In genomic region chr15:80082661-80083275, GRCm38 (mm10) we compare ENCODE assay signal across 8 mouse cellular contexts. TPM values are rescaled to one million over a fixed set of nuclear protein-coding genes. Genes with fewer than 3 reads are reported as not detected.
A peak's percentile ranks its signal among the peaks of the same experiment; 100 is the strongest.
DNase-seq lines count a peak whose midpoint lies in the region; ATAC-seq and TF ChIP-seq lines count a peak whose summit lies in the region.

No protein-coding gene starts in this region.

- under 1% methylated on average over 21 of the region's 21 CpGs for WGBS in heart, embryonic 15.5 days
- under 1% methylated on average over 21 of the region's 21 CpGs for WGBS in forebrain, embryonic 12.5 days
- 0% methylated on average over 21 of the region's 21 CpGs for WGBS in liver, embryonic 16.5 days (ENCODE audit: insufficient replicate concordance)

- H3K4me3 ChIP-seq in heart, embryonic 15.5 days, result peak overlapping the region; percentile 87
- peak overlapping the region; percentile 85 for H3K4me3 ChIP-seq in G1E (ENCODE audit: low read depth, low read length)
- peak overlapping the region; percentile 68 for H3K4me3 ChIP-seq in forebrain, embryonic 12.5 days (replicated peaks)
- H3K4me3 ChIP-seq in liver, embryonic 16.5 days (ENCODE audit: low read depth, low read length), result peak overlapping the region; percentile 88

- DNase-seq in heart, postnatal 4 days, result no peak
- peak; percentile 36 for DNase-seq in G1E (ENCODE audit: low spot score)
- no peak for DNase-seq in right cerebral cortex, adult 18-20 months
- no peak for DNase-seq in adrenal gland, adult 8-10 months
- DNase-seq in cerebellum, adult 9-10 months, result no peak

- H3K4me2 ChIP-seq in heart, embryonic 15.5 days, result peak overlapping the region; percentile 77
- peak overlapping the region; percentile 73 for H3K4me2 ChIP-seq in forebrain, embryonic 12.5 days
- H3K4me2 ChIP-seq in liver, embryonic 16.5 days (ENCODE audit: low read depth, low read length), result peak overlapping the region; percentile 76

- H3K4me1 ChIP-seq in heart, embryonic 15.5 days (replicated peaks), result peaks cover 46% of the 10 kb centered on the region
- peaks cover 30% of the 10 kb centered on the region for H3K4me1 ChIP-seq in G1E (ENCODE audit: insufficient read depth, low read depth, low read length)
- peaks cover 31% of the 10 kb centered on the region for H3K4me1 ChIP-seq in forebrain, embryonic 12.5 days
- H3K4me1 ChIP-seq in liver, embryonic 16.5 days (ENCODE audit: control insufficient read depth, low read depth, low read length), result peaks cover 42% of the 10 kb centered on the region

- no peak for ATAC-seq in heart, embryonic 15.5 days (replicated peaks; ENCODE audit: insufficient number of reproducible peaks, insufficient read depth, low FRiP score, low read depth)
- ATAC-seq in G1E (ENCODE audit: extremely low read depth, insufficient number of reproducible peaks, low FRiP score, poor library complexity, severe bottlenecking), result no peak
- ATAC-seq in forebrain, embryonic 12.5 days (ENCODE audit: low FRiP score), result peak; percentile 64
- no peak for ATAC-seq in liver, embryonic 16.5 days (ENCODE audit: low read depth)

- H3K27me3 ChIP-seq in heart, embryonic 15.5 days, result no peaks in the 10 kb centered on the region
- H3K27me3 ChIP-seq in G1E (ENCODE audit: insufficient read depth, low read length), result no peaks in the 10 kb centered on the region
- H3K27me3 ChIP-seq in forebrain, embryonic 12.5 days, result no peaks in the 10 kb centered on the region
- no peaks in the 10 kb centered on the region for H3K27me3 ChIP-seq in liver, embryonic 16.5 days (ENCODE audit: control insufficient read depth, insufficient read depth, low read depth, low read length)

- H3K9ac ChIP-seq in heart, embryonic 15.5 days, result peak overlapping the region; percentile 86
- H3K9ac ChIP-seq in forebrain, embryonic 12.5 days, result peak overlapping the region; percentile 89
- peak overlapping the region; percentile 90 for H3K9ac ChIP-seq in liver, embryonic 16.5 days (ENCODE audit: low read depth, low read length)

- peak overlapping the region; percentile 89 for H3K27ac ChIP-seq in heart, embryonic 15.5 days
- H3K27ac ChIP-seq in forebrain, embryonic 12.5 days, result peak overlapping the region; percentile 84
- H3K27ac ChIP-seq in liver, embryonic 16.5 days (ENCODE audit: low read length), result peak overlapping the region; percentile 89

- H3K36me3 ChIP-seq in heart, embryonic 15.5 days, result peaks cover 44% of the 10 kb centered on the region
- peaks cover 53% of the 10 kb centered on the region for H3K36me3 ChIP-seq in G1E (replicated peaks)
- H3K36me3 ChIP-seq in forebrain, embryonic 12.5 days (replicated peaks), result peaks cover 45% of the 10 kb centered on the region
- H3K36me3 ChIP-seq in liver, embryonic 16.5 days (ENCODE audit: control insufficient read depth, insufficient read depth), result peaks cover 45% of the 10 kb centered on the region

- no peak for TF ChIP-seq CTCF in G1E (IDR thresholded peaks at IDR 0.05; ENCODE audit: low read depth, low read length)

- H3K9me3 ChIP-seq in heart, embryonic 15.5 days (replicated peaks), result no peaks in the 10 kb centered on the region
- H3K9me3 ChIP-seq in G1E (replicated peaks), result no peaks in the 10 kb centered on the region; the same call in 1 of the 2 replicates
- no peaks in the 10 kb centered on the region for H3K9me3 ChIP-seq in forebrain, embryonic 12.5 days
- 0 out of 2 replicates have a peak, but pooled peaks cover 4% of the 10 kb centered on the region for H3K9me3 ChIP-seq in liver, embryonic 16.5 days (replicated peaks; ENCODE audit: control insufficient read depth, low read length)

RNA-seq across cellular contexts. Expression of gene Syngr1, which starts 8.4 kb away (rescaled TPM):
- polyA plus RNA-seq in heart, embryonic 15.5 days (2015; fragmentation: Nextera tagmentation; extraction: Ambion mirVana), result 38.0 and 42.9 TPM in 2 replicates
- total RNA-seq in heart, postnatal 4 days (2021), result 10 to 100 TPM; 73.4 to 86.0 TPM
- total RNA-seq in G1E (2014; fragmentation: Nextera tagmentation) (41.4 and 44.2 TPM in 2 replicates), G1E (2017) (74.6 and 96.9 TPM in 2 replicates)
- 86.9 and 89.8 TPM in 2 replicates for polyA plus RNA-seq in G1E (2012)
- polyA plus RNA-seq in forebrain, embryonic 12.5 days (2016; fragmentation: Nextera tagmentation; extraction: Ambion mirVana), result 12.1 and 13.9 TPM in 2 replicates
- polyA plus RNA-seq in liver, embryonic 16.5 days (2015; fragmentation: Nextera tagmentation; extraction: Ambion mirVana), result 11.3 and 12.7 TPM in 2 replicates
- 10 to 100 TPM; 32.7 to 65.7 (median 48.7) TPM for total RNA-seq in adrenal gland, adult 8-10 months (2022)

RNA-seq across cellular contexts. Expression of gene Rpl3, which starts 8.9 kb away (rescaled TPM):
- 565 and 609 TPM in 2 replicates for polyA plus RNA-seq in heart, embryonic 15.5 days (2015; fragmentation: Nextera tagmentation; extraction: Ambion mirVana)
- 100 to 1,000 TPM; 591 to 607 TPM for total RNA-seq in heart, postnatal 4 days (2021)
- 1,019 and 1,021 TPM in 2 replicates for total RNA-seq in G1E (2014; fragmentation: Nextera tagmentation)
- 1,569 and 1,698 TPM in 2 replicates for total RNA-seq in G1E (2017)
- polyA plus RNA-seq in G1E (2012), result 114 and 176 TPM in 2 replicates
- 659 and 694 TPM in 2 replicates for polyA plus RNA-seq in forebrain, embryonic 12.5 days (2016; fragmentation: Nextera tagmentation; extraction: Ambion mirVana)
- 481 and 545 TPM in 2 replicates for polyA plus RNA-seq in liver, embryonic 16.5 days (2015; fragmentation: Nextera tagmentation; extraction: Ambion mirVana)
- 100 to 1,000 TPM; 541 to 649 (median 631) TPM for total RNA-seq in adrenal gland, adult 8-10 months (2022)

RNA-seq across cellular contexts. Expression of gene Tab1, which starts 50.2 kb away (rescaled TPM):
- 25.0 and 33.6 TPM in 2 replicates for polyA plus RNA-seq in heart, embryonic 15.5 days (2015; fragmentation: Nextera tagmentation; extraction: Ambion mirVana)
- 10 to 100 TPM; 36.5 to 37.0 TPM for total RNA-seq in heart, postnatal 4 days (2021)
- total RNA-seq in G1E (2014; fragmentation: Nextera tagmentation) (19.0 and 27.2 TPM in 2 replicates), G1E (2017) (22.3 and 25.0 TPM in 2 replicates)
- polyA plus RNA-seq in G1E (2012), result 23.6 and 29.1 TPM in 2 replicates
- polyA plus RNA-seq in forebrain, embryonic 12.5 days (2016; fragmentation: Nextera tagmentation; extraction: Ambion mirVana), result 40.5 and 44.0 TPM in 2 replicates
- polyA plus RNA-seq in liver, embryonic 16.5 days (2015; fragmentation: Nextera tagmentation; extraction: Ambion mirVana), result 11.3 and 12.2 TPM in 2 replicates
- total RNA-seq in adrenal gland, adult 8-10 months (2022), result 10 to 100 TPM; 16.2 to 31.8 (median 26.8) TPM
